Mouse (Mus musculus) activated CD4-positive, CD25-positive, alpha-beta regulatory T cell (primary cell): ENCODE measurements around the gene Vash1. TPM values are rescaled to one million over a fixed set of nuclear protein-coding genes. Genes with fewer than 3 reads are reported as not detected.

ENCODE experiments used
- polyA plus RNA-seq, 2 experiments: library from polyadenylated mRNA; unstranded; fragments of 100-300 nt; shearing (Covaris generic); gene quantifications; one replicate each; pipeline ENCODE4 v1.2.1; 2017

The Vash1 gene
- polyA plus RNA-seq, result under 1 TPM in 1 of 2 experiments, not detected in 1; 0.09 TPM

GRCm38 (mm10) chr12:86678591-86679545 lies at the start of gene Vash1:
Vash1 (plus strand) TSS chr12:86678700.

GRCm38 (mm10) chr12:86726120-86726640 lies 47.7 kb downstream of the Vash1 start, which contains the start of gene Angel1:
Angel1 (minus strand) TSS chr12:86726460.

GRCm38 (mm10) chr12:86734319-86734810 lies 55.9 kb downstream of the Vash1 start, which contains the start of gene Lrrc74a:
Lrrc74a (plus strand) TSS chr12:86734369.

Other genes starting within 250 kb of the Vash1 start
- gene Angel1, start 47.8 kb downstream of the Vash1 start, polyA plus RNA-seq, result 1 to 10 TPM; 7.7 to 9.0 TPM
- under 1 TPM in 1 of 2 experiments, not detected in 1; 0.15 TPM for gene Lrrc74a, start 55.7 kb downstream of the Vash1 start, polyA plus RNA-seq
- 100 to 1,000 TPM in 1 of 2 experiments, 10 to 100 TPM in 1; 37.1 to 104 TPM for gene Irf2bpl, start 206.1 kb downstream of the Vash1 start, polyA plus RNA-seq